Mouse (Mus musculus) cerebellum, adult 2 months (tissue): ENCODE results near the gene Rab12. TPM values are rescaled to one million over a fixed set of nuclear protein-coding genes. Genes with fewer than 3 reads are reported as not detected.
A peak's percentile ranks its signal among the peaks of the same experiment; 100 is the strongest.
"Not testable (repeated sequence)": the region's sequence is repeated elsewhere in the genome, so short reads cannot be mapped to it uniquely, and the experiment has no call there.

Experiments used
- DNase-seq, 2 experiments: peaks; one replicate each; pipeline ENCODE4 v3.0.0; 2021
- H3K27ac ChIP-seq: fragments of 200-500 bp; 2 replicates; pipeline ENCODE4 v1.5.1; 2012; ENCODE audit warnings: low read length, control low read depth, inconsistent platforms; ENCODE audit not compliant: insufficient read depth
- H3K27me3 ChIP-seq: fragments of 200-500 bp; 2 replicates; pipeline ENCODE4 v1.6.1; 2012; ENCODE audit warnings: inconsistent platforms, mild to moderate bottlenecking, low read length, moderate library complexity; ENCODE audit not compliant: control insufficient read depth, insufficient read depth
- H3K4me1 ChIP-seq: fragments of 200-500 bp; 2 replicates; pipeline ENCODE4 v1.6.1; 2011; ENCODE audit warnings: low read length; ENCODE audit not compliant: control insufficient read depth, insufficient read depth
- H3K4me3 ChIP-seq: fragments of 200-500 bp; replicated peaks from 2 replicates; pipeline ENCODE3; 2011; ENCODE audit warnings: mild to moderate bottlenecking, low read depth, low read length, control low read depth; ENCODE audit not compliant: insufficient read depth
- CTCF ChIP-seq: fragments of 200-500 bp; IDR thresholded peaks from 2 replicates; pipeline ENCODE4 v1.5.1; 2011; ENCODE audit warnings: low read depth, mild to moderate bottlenecking, control low read depth, low read length, moderate library complexity, borderline replicate concordance; ENCODE audit not compliant: insufficient read depth
- POLR2A ChIP-seq: fragments of 200-500 bp; IDR thresholded peaks from 2 replicates; pipeline ENCODE4 v1.6.1; 2011; ENCODE audit warnings: low read length, control low read depth, borderline replicate concordance; ENCODE audit not compliant: insufficient read depth
- WGBS: fragments of 180-500 bp; shearing (Covaris S2); methylation state at CpG from one replicate; pipeline ENCODE4 v1.1.7; 2018; 5-methylcytosine and 5-hydroxymethylcytosine counted together
- polyA plus RNA-seq: library from polyadenylated mRNA; depleted of rRNA; stranded (reverse); fragments of >200 nt; gene quantifications from 2 replicates; pipeline ENCODE4 v1.2.3, GENCODE M21; 2012

Gene Rab12
- polyA plus RNA-seq, 1 experiment: 107 TPM

DNA sequence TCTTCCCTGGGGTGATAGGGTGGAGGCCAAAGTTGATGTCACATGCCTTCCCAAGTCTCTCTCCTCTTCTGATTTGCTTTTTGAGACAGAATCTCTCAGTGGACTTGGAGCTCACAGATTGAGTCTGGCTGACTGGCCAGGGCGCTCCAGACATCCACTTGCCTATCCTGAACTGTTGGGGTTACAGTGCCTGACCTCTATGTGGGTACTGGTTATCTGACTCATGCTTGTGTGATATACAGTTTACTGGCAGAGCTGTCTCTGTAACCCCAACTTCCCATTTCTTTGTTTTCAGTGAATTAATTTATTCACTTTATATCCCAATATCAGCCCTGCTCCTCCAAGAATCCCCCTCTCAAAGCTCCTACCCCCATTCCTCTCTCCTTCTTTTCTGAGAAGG, 12.8 kb upstream of the Rab12 start:
- H3K4me1 ChIP-seq: no peaks in the 10 kb centered on the region
- no peaks in the 10 kb centered on the region for H3K27me3 ChIP-seq
- H3K4me3 ChIP-seq: no peak overlapping the region
- DNase-seq: no peak
- no peak overlapping the region for H3K27ac ChIP-seq
- 88% methylated on average over 1 of the region's 1 CpGs for WGBS
- TF ChIP-seq POLR2A (no peak), CTCF (no peak)

DNA sequence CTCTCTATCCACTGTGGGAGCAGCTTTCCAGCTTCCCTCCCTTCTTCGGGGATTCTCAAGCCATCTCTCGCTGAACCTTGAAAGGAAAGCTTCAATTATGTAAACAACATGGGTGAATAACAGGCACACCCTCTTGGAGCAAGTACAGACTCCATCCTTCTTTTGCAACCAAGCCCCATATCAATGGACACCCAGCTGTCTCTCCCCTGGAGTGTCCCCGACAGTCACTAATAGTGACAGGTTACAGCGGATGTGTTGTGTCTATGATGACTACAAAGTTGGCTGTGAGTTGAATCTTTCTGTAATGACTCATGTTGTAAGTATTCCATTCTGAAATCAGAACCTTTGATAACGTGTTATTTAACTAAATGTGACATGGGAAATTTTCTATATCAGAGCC, 3.9 kb upstream of the Rab12 start:
- H3K27ac ChIP-seq: no peak overlapping the region
- DNase-seq: no peak
- H3K4me3 ChIP-seq: no peak overlapping the region
- 68% methylated on average over 5 of the region's 5 CpGs for WGBS
- no peak for TF ChIP-seq POLR2A
- TF ChIP-seq CTCF: no peak
- H3K4me1 ChIP-seq: no peaks in the 10 kb centered on the region; the same call in 1 of the 2 replicates
- H3K27me3 ChIP-seq: no peaks in the 10 kb centered on the region

DNA sequence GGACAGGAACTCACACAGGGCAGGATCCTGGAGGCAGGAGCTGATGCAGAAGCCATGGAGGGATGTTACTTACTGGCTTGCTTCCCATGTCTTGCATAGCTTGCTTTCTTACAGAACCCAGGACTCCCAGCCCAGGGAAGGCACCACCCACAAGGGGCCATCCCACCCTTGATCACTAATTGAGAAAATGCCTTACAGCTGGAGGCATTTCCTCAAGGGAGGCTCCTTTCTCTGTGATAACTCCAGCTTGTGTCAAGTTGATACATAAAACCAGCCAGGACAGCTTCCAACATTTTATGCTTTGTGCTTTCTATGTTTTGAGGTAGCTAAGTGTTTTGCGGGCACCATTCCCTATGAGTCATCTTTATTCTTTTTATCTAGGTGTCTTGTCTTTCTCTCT, 3.1 kb upstream of the Rab12 start:
- H3K27me3 ChIP-seq, H3K4me1 ChIP-seq, DNase-seq, H3K4me3 ChIP-seq, H3K27ac ChIP-seq: not testable (repeated sequence)
- 100% methylated on average over 1 of the region's 1 CpGs for WGBS

DNA sequence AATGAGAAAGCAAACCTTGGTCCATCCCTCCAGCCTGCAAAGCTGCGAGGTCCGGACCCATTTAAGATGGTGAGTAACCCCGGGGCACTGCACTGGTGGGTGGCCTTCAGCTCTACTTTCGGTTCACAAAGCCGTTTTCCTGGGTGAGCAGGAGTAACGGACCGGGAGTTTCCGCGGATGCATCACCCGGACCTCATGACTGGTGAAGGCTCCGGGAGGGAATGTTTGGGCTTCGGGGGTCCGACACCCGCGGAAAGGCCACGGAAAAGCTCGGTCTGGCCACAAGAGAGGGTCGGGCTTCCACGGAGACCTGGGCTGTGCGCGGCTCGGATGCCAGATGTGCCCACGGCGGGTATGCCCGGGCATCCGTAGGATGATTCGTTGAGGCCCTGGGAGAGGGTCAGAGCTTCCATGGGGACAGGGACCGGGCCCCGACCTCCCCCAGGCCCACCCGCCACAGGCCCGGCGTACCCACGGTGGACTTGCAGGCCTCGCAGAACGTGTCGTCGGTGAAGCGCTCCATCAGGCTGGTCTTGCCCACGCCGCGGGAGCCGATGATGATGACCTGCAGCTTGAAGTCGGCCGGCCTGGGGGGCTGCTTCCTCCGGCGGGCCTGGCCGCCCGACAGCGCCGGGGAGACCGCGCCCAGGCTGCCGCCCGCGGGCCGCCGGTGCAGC, 514 bp downstream of the Rab12 start:
- peak in 1 of 2 experiments; percentile 49 for DNase-seq
- peaks cover 10% of the 10 kb centered on the region for H3K4me1 ChIP-seq
- no peak for TF ChIP-seq CTCF
- TF ChIP-seq POLR2A: no peak
- H3K27me3 ChIP-seq: no peaks in the 10 kb centered on the region
- H3K4me3 ChIP-seq: peak overlapping the region; percentile 81
- under 1% methylated on average over 57 of the region's 57 CpGs for WGBS
- H3K27ac ChIP-seq: peak overlapping the region; percentile 21; the same call in 1 of the 2 replicates

- H3K4me1 ChIP-seq: peaks cover 13% of the 10 kb centered on the region
- H3K4me3 ChIP-seq: no peak overlapping the region
- H3K27me3 ChIP-seq: no peaks in the 10 kb centered on the region
- WGBS: 13% methylated on average over 4 of the region's 4 CpGs
- TF ChIP-seq POLR2A (no peak), CTCF (no peak)
- DNase-seq: no peak
- no peak overlapping the region for H3K27ac ChIP-seq
Observed at GRCm38 (mm10) chr17:66516953-66517352, 2.6 kb downstream of the Rab12 start.

- H3K4me1 ChIP-seq: peaks cover 13% of the 10 kb centered on the region; the same call in 1 of the 2 replicates
- WGBS: 96% methylated on average over 10 of the region's 10 CpGs
- no peak overlapping the region for H3K4me3 ChIP-seq
- no peaks in the 10 kb centered on the region for H3K27me3 ChIP-seq
- TF ChIP-seq CTCF: no peak
- no peak for TF ChIP-seq POLR2A
- DNase-seq: no peak
- H3K27ac ChIP-seq: no peak overlapping the region
Observed at GRCm38 (mm10) chr17:66514288-66514995, 5.1 kb downstream of the Rab12 start.

- Histone ChIP-seq H3K4me3 (no peak overlapping the region), H3K27me3 (no peaks in the 10 kb centered on the region), H3K4me1 (peaks cover 9% of the 10 kb centered on the region; the same call in 1 of the 2 replicates), H3K27ac (no peak overlapping the region)
- 84% methylated on average over 15 of the region's 15 CpGs for WGBS
- no peak for DNase-seq
- TF ChIP-seq CTCF (no peak), POLR2A (no peak)
Observed at GRCm38 (mm10) chr17:66512202-66512956, 7.2 kb downstream of the Rab12 start.
